Mouse (Mus musculus) lung, adult 2 months (tissue): ENCODE measurements at regions not wholly inside any gene's neighbourhood (a gene's known extent, or its start where the extent isn't known, plus 50 kb on each side); places are given as distances from the start of the nearest gene placed in this dataset.

ENCODE experiments used
- CTCF ChIP-seq: fragments of 200-500 bp; IDR thresholded peaks from 2 replicates; pipeline ENCODE4 v1.5.1; 2011; ENCODE audit warnings: mild to moderate bottlenecking, low read length, control low read depth; ENCODE audit not compliant: insufficient read depth
- POLR2A ChIP-seq: fragments of 200-500 bp; IDR thresholded peaks from 2 replicates; pipeline ENCODE4 v1.6.1; 2011; ENCODE audit warnings: low read depth, mild to moderate bottlenecking, control low read depth, low read length, borderline replicate concordance; ENCODE audit errors: extremely low read depth

- TF ChIP-seq CTCF: no peak
- no peak for TF ChIP-seq POLR2A
Measured at GRCm38 (mm10) chr11:84587107-84587506, 61.8 kb upstream of the Lhx1 start.
